Mouse (Mus musculus) kidney, adult 2 months (tissue): ENCODE measurements around the gene Hist1h4b.
A peak's percentile ranks its signal among the peaks of the same experiment; 100 is the strongest.

ENCODE experiments used
- CTCF ChIP-seq: fragments of 200-500 bp; conservative IDR thresholded peaks from 2 replicates; pipeline ENCODE4 v1.5.1; 2011; ENCODE audit warnings: low read depth, mild to moderate bottlenecking, control low read depth, low read length, moderate library complexity, mixed read lengths; ENCODE audit not compliant: insufficient read depth, insufficient read length
- POLR2A ChIP-seq: fragments of 200-500 bp; IDR thresholded peaks from one replicate; pipeline ENCODE4 v1.6.1; 2011; ENCODE audit warnings: low read depth, low read length, control low read depth

DNA sequence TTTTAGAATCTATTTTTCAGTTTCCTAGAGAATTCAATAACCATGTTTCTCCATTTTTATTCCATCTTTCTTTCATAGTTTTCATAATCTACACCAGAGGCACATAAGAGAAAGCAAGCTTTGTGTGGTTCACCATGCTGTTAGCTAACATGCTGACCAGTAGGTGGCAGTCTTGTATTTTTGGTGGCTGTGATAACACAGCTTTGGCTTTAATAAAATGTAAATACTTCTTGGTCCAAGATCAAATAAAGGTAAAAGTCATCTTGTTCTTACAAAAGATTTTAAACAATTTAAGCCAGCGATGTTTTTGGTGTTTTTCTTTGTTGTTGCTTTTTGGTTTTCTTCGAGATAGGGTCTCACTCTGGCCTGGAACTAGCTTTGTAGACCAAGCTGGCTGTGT, 35.7 kb downstream of the Hist1h4b start:
- TF ChIP-seq POLR2A (no peak), CTCF (0 out of 2 replicates have a peak, but pooled peaks have one; percentile 18)
